Mouse (Mus musculus): ENCODE data around the gene Stk16.

The Stk16 gene

DNA sequence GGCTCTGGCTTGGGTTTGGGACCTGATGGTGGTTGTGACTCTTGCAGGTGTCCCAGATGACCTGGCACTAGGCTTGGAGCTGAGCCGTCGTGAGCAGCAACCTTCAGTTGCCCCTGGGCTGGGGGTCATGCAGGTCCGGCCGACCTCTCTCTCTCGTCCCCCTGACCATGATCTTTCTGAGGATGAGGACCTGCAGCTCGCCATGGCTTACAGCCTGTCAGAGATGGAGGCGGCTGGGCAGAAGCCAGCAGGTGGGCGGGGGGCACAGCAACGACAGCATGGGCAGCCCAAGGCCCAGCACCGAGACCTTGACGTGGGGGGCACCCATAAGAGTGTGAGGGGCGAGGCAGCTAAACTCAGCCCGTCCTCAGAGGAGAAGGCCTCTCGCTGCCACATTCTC lies 32.8 kb downstream of the Stk16 start:
- DNase-seq: peak; percentile 46

DNA sequence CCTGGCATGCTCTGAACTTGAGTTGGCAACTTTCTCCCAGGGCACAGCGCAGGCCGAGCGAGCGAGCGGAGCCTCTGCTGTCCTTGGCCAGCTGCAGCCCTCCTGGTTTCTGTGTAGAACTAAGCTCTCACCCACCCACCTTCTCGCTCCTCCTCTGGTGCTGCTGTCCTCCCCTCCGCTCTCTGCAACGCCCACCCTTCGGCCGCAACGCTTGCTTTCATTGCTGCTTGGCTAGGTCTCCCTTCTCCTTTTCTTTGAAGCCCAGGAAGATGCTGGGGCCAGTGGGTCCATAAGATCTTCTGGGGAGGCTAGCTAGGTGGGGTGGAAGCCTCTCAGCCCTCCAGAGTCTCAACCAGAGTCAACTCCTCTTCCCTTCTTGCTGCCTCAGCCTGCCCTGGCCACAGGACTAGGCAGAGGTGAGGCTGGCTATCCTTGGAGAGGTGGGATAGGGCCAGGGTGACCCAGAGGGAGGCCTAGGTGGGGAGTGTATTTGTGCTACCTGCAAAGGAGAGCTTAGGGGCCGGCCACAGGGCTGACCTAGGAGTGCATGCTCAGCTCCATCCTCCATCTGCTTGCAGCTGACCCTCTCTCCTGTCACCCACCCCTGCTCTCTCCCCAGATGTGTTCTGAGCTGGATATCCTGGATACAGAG lies 33.7 kb downstream of the Stk16 start:
- peak; percentile 34 for DNase-seq

DNA sequence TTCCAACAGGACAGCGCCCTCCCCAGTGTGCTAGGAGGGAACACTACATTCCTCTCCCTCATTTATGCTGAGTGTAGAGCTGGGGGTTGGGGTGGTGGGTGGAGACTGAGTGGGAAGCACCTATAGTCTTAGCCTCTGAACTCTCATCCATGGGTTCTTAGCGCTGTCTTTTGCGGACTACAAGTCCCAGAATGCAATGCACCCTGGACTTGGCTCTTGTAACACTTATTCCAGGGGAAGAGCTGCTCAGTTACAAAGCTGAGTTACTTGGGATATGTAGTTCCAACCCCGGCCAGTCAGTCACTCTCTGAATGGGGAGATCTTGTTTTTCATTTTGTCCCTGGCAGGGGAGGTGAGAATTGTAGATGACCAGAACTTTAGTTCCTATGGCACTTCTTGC lies 34.2 kb downstream of the Stk16 start:
- peak; percentile 75 for DNase-seq

DNA sequence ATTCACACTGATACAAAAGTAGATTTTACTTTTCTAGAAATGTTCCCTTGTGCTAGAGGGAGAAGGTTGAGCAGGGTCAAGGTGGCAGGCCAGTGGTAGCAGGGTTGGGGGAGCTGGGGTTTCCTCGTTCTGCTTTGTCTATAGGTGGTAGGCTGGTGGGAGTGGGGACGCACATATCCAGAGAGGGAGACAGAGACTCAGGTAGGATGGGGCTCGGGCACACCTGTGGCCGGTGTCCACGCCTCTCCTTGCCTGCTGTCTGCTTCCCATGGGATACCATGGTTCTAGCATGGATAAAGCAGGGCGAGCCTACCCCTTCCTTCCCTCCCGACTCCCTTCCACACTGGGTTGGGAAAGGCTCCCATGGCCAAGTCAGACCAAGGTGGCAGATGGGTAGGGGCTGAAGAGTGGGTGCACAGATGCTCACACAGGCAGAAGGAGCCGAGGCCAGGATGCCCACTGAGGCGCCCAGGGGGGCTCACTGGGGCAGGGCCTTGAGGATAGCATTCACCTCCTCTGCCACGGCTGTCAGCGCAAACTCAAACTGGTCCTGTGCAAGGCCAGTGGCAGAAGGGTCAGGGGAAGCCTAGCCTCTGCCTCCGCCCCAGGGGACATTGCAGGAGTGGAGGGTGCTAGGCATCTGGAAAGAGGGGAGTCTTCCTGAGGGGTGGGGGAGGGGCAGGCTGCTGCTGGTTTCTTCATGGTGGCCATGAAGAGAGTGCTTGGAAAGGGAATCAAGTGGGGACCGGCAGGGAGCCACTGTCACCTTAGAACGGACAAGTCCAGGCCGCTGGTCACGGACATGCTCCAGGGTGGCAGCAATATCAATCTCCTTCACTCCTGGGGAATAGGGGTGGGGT lies 36.7 kb downstream of the Stk16 start:
- DNase-seq: peak; percentile 48

DNA sequence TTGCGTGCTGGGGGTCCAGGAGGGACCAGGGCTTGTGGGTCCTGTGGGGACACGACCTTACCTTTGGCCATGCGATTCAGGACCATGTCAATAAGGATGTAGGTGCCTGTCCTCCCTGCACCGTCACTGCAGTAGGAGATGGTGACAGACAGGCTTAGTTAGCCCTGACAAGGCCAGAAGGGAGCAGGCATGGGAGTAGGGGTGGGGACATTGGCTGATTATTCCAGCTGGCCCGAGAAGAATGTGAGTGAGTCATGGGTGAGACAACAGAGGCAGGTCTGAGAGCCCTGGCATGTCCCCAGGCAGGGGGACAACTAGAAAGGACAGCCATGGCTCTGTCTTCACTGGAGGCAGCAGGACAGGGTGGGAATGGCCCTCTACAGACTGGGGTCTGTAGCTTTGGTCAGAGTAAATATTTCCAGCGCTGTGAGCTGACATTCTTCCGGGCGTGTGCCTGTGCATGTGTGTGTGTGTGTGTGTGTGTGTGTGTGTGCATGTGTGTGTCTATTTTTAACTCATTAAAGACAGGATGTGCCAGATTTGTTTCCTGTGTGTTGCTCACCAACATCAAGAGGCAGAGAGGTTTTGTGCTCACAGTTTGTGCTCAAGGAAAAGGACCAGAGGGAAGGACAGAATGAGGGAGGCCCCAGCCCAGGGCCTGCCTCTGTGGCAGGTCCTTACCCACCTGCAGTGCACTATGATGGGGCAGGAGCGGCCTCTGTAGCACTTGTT lies 37.6 kb downstream of the Stk16 start:
- peak; percentile 66 for DNase-seq

DNA sequence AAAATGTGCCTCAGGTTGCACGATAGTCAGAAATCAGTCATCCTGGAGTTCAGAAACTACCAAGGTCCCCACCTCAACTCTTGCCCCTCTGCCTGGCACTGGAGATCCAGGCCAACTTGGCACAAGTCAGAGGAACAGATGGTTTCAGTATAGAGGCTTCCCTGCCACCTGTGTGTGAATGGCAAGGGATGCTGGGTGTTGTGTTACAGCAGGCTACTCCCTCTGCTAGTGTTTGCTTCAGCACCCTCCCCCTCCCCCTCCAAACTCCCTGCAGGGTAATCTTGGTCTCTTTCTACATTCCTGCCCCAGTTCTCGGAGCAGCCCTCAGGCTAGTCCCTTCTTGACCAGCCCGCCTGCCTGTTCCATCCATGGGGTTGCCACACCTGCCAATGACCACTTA lies 39.9 kb downstream of the Stk16 start:
- DNase-seq: peak; percentile 80

DNA sequence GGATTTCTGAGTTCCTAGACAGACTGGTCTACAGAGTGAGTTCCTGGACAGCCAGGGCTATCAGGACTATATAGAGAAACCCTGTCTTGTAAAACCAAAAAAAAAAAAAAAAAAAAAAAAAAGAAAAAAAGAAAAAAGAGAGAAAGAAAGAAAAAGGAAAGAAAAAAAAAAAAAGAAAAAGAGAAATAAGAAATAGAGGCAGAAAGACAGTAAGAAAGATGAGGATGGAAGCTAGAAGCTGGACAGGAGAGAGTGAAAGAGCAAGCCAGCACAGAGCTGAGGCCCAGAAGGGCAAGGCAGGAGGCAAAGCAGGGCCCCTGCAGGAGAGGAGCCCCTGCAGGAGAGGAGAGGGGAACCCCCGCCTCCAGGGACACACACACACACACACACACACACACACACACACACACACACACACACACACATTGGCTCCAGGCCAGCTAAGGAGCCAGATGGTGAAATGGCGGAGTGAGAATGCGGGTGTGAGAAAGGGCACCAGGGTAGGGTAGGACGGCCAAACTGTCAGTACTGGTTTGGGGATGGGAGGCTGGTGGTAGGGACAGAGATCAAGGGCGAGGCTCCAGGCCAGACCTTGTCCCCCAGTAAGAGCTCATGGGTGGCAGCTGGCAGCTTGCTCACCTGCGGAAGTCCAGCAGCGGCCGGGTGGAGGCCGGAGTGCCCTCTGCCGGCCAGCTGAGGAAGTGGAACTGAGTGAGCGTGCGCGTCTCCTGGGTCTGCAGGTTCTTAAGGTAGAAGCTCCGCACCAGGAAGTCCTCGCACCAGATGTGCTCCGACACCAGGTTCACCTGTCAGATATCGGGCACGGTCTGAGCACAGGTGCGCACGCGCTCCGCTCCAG lies 40.7 kb downstream of the Stk16 start:
- peak; percentile 90 for DNase-seq

DNA sequence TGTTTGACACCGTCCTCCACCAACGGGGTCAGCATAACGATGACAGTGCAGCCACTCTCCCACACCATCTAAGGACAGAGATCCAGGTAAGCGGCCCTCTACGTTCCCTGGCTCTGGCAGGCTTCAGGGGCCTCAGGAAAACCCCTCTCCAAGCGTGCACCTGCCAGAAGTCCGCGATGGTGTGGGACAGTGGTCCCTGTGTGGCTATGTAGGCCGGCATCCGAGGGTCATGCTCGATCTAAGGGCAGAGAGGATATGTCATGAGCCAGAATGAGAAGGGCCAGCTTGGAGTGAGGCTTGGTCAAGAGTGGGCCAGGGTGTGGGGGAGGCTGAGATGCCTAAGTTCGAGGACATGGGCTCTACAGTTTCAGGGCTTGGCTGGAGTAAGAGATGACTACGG lies 41.7 kb downstream of the Stk16 start:
- DNase-seq: peak; percentile 56

DNA sequence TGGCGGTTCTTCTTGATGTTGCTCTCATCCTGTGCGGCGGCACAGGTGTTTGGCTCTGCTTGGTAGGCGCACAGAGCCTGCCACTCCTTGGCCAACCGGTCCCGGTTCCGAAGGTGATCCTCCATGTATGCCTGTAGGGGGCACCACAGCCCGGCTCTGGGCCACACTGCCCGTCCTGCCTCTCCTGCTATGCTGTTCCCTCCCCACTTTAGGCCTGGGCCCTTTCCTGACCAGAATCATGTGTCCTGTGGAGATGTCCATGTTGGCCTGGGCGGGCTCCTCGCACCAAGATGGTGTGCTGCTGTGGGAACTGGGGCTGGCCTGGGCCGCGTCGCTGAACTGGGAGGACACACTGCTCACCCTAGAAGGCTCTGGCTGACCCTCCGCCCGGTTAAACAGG lies 42.4 kb downstream of the Stk16 start:
- peak; percentile 58 for DNase-seq

DNA sequence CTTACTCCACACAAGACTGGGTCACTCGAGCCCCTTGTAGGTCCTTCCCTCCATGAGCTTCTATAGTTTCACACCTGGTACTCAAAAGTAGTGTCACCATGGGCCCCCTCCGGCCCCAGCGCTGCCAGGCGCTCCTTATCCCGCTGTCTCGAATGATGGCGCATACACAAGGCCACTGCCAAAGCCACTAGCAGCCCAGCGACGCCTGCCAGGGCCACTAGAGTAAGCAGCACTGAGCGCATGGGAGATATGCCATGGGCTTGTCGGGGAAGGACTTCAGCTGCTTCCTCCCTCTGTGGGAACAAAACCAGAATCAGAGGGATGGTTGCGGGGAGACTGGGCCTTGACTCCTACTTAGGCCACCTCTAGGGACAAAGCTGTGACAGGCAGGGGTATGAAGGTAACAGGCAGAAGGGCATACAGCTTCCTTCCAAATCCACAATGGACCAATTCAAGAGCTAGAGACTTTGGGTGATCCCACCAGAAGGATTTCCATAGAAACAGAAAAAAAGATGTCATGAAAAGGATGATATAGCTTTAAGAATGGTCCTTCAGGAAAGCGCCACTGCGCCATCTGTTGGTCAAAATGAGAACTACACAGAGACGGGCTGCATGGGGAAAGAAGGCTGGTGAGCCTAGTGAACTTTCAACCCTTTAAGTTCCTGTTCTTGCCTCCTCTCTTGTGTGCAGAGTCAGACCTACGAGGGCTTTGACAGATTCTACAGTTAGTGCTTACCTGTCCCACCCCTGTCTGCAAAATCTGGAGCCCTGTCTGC lies 43.4 kb downstream of the Stk16 start:
- DNase-seq: peak; percentile 91

DNA sequence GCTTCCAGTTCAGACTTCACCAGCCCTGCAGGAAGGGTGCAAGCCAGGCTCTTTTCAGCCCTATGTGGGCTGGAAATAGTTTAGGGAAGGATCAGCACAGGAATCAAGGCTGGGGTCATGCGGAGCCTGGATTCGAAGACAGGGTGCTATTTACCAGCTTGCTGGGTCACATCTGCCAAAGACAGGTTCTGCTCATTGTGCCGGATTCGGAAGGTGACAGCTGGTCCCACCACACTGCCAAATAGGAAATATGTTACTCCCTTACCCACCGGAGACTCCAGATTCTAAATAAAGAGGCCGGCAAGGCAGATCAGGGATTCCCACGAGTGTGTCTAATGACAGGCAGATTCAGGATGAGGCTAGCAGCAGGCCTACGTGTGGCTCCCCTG lies 44.0 kb downstream of the Stk16 start:
- DNase-seq: peak; percentile 61

DNA sequence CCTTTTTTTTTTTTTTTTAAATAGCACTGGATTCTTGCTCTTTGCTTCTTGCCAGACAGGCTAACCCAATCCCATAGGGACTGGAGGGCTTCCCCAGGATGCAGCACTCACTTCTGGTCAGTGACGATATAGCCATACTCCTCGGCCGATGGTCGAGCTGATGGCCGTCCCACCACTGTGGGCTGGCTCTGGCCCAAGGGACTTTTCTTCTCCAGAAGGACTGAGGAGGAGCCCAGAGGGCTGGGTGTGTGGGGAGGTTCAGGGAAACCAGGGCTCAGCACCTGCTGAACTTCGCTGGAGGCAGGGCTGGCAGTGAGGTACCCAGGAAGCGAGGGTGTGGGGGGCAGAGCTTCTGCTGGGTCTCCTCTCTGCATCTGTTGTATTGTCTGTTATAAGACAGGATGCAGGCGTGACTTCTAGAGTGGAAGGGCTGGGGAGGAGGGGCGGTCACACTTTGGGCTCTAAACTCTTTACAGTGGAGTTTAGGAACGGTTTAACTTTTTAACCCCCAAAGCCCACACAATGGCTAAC lies 44.9 kb downstream of the Stk16 start:
- DNase-seq: no peak

DNA sequence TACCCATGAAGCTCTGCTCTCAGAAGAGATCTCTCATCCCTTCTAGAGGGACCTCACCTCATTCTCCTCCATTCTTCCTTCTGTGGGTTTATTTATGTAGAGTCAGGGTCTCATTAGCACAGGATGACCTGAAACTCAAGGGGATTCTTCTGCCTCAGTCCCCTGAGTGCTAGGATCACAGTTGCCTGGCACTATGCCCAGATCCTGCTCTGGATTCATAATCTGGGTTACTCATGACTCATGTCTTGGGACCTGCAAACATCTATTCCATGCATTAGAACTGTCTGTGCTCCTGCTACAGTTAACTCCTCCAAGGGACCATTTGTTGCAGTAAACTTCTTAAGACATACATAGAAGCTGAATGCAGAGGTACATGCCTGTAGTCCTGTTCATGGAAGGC lies 50.6 kb downstream of the Stk16 start:
- DNase-seq: peak; percentile 44

DNA sequence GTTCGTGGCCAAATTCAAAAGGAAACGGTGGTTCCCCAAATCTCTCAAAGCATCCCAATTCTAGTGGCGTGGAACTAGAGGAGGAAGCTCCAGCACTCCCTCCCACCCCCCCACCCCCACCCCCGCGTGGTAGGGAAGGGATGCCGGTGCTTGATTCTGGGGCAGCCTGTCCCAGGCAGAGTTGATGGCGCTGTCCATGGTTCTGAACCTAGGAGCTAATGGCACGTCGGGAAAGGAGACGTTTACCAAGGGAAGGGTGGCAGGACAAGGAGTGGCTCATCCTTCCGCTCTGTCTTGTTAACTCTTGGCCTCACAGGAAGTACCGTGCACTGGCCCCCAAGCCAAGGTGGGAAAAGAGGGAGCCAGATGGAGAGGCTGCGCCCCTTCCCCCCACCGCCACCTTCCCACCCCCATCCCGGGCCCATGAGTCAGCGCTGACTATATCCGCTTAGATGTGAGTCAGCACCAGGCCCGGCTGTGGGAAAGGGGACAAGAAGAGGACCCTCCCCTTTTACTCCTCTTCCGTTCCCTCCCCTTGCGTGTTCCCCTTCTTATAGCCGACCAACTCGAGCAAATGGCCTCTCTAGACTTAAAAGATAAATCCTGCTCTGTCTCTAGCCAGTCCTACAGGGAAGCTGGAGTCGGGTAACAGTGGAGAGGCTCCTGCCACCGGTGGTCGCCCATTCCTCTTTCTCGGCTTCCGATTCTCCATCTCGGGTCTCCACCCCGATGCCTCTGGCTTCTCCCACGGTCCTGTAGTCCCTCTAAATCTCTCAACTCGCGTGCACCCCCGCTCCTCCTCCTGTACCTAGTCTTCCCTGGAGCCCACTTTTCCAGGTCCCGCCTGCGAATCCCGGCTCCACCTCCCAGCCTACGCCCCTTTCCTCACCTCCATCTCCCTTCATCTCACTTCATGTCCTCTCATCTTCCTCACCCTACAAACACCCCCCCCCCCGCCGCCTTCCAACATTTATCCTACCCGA lies 52.6 kb downstream of the Stk16 start:
- DNase-seq: peak; percentile 61

DNA sequence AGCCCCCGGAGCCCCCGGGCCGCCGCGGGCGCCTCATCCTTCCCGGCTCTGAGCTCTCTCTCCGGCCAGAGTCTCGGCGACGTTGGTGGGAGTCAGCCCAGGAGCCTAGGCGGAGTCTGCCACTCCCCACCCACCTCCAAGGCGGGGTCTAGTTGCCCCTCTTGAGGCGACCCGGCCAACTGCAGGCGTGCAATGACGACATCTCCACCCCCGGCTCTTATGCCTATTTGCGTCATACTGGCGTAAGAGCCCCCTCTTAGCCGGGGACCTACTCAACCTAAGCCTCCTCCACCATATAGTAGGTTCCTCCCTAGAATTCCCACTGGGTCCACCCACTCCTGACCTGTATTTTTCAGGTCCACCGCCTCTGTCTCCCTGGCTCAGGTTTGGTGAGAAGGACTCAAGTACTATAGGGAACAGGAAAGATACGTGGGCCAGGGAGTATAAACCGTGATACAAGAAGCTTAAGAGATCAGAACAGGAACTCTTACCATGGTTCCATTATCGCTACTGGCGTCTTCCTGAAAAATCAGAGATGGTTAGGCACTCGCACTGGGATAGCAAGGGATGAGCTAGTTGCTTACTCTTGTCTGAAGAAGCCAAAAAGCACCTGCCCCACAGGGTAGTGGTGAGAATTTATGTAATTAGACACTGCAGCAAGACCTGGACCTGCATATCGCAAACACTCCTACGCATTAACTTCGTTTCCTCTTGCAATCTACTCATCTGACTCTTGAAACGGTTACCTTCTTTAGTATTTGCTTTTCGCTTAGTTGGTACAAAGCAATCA lies 53.6 kb downstream of the Stk16 start, which contains the start of gene Ptprn:
Gene Ptprn, minus strand, starts transcription at position 412 of the 790 bp plus-strand sequence.
- DNase-seq: peak; percentile 89
